Mouse (Mus musculus) large intestine, adult 2 months (tissue): ENCODE results near the gene St6galnac3. TPM values are rescaled to one million over a fixed set of nuclear protein-coding genes. Genes with fewer than 3 reads are reported as not detected.

Experiments used
- DNase-seq: peaks from one replicate; pipeline ENCODE4 v3.0.0-alpha.2; 2012; ENCODE audit warnings: low read depth, low spot score
- WGBS: fragments of 180-500 bp; shearing (Covaris S2); methylation state at CpG from one replicate; pipeline ENCODE4 v1.1.7; 2018; 5-methylcytosine and 5-hydroxymethylcytosine counted together
- polyA plus RNA-seq: library from polyadenylated mRNA; depleted of rRNA; stranded (reverse); fragments of >200 nt; gene quantifications from 2 replicates; pipeline ENCODE4 v1.2.3, GENCODE M21; 2012

St6galnac3 gene
- polyA plus RNA-seq, 1 experiment = 0.55 TPM

DNA sequence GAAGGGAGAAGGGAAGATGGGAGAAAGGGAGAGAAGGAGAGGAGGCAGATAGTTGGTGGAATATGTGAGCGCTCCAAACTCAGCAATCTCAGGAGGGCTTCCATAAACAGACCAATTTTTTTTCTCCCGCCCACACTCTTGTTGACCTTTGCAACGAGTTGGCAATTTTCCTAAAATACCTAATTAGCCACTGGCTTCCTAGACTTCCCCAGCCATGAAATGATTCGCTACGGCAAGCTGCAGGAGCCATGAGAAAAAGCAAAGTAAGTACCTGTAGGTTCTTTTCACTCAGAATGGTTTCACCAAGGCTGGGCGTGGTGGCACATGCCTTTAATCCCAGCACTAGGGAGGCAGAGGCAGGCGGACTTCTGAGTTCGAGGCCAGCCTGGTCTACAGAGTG is 25.9 kb downstream of the St6galnac3 start:
- no peak for DNase-seq
- WGBS = 66% methylated on average over 8 of the region's 8 CpGs

DNA sequence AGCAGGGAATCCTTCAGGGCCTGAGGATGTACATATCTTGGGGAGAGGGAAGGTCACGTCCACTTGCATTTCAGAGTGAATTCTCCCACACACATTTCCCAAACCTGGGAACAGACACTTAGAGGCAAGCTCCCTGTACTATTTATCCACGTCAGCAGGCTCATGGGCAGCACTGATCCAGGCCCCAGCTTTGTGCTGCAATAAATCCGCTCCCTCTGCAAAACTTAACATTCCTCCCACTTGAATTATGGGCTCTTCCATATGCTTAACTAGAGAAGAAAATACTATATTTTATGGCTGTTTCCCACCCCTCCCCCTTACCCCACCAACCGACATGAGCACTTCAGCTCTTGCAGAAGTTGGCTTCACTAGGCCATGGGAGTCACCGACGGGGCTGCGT is 32.0 kb downstream of the St6galnac3 start:
- DNase-seq = no peak
- WGBS = 49% methylated on average over 7 of the region's 7 CpGs

DNA sequence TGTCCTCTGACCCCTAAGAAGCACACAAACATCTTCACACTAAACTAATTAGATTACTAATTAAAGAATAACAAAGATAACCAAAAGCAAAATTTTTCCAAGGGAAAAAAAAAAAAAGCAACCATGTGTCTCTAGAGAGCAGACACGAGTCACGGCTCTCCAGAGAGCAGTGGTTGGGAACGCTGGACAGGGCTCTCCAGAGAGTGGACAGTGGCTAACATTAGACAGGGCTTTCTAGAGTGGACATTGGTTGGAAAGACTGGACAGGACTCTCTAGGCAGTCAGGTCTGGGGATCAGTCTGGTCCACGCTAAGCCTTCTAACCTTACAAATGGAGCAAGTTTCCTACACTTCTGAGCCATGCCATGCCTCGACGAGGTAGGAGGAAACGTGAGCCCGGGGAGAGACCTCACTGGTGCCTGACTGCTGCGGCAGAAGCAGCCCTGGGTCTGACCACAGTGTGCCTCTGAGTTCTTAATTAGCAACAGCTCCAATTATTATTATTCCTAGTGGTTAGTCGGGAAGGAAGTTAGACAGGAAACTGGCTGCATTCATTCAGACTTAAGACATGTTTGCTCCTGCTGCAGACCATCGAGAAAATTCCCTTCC is 32.7 kb downstream of the St6galnac3 start:
- DNase-seq = no peak
- 67% methylated on average over 11 of the region's 11 CpGs for WGBS

DNA sequence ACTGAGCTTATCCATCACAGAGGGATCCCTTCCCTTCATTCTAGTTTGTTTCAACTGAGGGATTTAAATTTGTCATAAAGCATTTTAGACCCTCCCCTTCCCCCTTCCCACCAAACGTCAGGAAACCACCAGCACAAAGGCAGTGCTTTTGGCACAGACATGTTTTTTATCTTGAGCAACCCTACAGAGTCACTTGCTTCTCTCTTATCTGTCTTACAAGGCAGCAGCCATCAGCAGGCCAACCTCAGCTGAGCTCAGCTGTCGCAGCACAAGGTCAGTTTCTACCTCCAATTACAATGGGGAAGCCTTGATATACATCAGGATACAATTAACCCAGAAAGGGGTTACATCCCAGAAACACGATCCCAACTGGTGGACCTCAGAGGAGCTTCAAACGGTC is 33.4 kb downstream of the St6galnac3 start:
- 70% methylated on average over 4 of the region's 4 CpGs for WGBS
- no peak for DNase-seq

DNA sequence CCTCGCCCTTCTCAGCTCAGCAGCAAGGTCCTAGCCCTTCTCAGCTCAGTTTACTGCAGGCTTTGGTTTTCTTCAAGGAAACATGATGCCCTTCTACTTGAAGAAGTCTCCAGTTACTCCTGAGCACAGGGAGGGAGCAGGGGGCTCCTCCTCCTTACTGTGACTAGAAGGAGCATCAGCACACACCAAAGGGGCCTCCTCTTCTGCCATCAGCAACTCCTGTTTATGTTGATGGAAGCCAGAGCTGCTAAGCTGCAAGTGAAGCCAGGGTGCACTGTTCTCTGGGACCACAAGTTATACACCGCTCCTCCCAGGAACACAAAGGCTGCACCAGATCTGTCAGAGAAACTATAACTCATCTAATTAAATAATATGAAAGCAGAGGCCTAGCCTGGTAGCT is 34.4 kb downstream of the St6galnac3 start:
- 68% methylated on average over 2 of the region's 2 CpGs for WGBS
- DNase-seq = no peak

DNA sequence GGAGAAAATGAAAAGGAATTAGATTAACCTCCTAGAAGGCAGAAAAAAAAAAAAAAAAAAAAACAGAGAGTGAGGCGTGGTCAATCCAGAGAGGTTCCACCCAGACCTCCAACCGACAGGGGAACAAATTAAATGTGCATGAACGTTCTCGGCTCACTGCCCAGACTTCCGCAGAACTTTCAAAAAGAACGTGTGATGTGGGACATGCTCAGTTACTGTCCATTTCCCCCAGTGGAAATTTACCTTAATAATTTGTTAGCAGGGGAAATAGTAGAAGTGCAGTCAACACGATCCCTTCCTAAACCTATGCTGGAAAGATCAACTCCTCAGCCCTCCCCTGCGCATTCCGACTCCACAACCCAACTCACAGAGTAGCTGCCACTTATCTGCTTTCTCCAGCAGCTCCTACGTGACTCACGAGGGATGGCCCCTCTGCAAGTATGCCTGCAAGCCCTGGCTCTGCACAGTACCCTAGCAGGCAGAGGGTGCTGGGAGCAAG is 35.1 kb downstream of the St6galnac3 start:
- 51% methylated on average over 11 of the region's 11 CpGs for WGBS
- DNase-seq = no peak

DNA sequence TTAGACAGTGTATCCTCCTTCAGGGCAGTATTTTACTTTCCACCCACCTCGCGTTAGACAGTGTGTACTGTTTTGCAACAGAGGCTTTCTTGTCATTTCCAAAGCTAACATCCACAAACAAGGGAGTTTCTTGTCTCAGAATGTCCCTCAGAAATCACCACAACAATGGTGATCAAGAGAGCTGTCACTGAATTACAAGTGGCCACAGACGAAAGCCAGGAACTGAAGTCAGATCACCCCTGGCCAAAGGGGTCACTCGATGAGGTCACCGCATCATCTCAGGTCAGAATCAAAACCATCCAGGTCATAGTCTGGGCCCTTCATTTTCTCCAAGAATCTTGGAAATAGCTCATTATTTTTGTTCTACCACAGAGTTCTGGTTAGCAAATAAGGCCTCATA is 37.1 kb downstream of the St6galnac3 start:
- no peak for DNase-seq
- WGBS = 84% methylated on average over 5 of the region's 5 CpGs

DNA sequence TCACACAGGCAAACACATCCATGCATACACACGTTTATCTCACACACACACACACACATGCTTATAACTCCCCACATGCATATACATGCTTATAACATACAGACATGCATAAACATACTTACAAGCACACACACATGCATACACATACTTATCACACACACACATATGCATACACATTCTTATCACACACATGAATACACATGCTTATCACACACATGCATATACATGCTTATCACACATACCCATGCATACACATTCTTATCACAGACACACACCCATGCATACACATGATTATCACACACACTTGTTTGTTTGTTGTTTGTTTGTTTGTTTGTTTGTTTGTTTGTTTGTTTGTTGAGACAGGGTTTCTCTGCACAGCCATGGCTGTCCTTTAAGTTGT is 40.1 kb downstream of the St6galnac3 start:
- 79% methylated on average over 1 of the region's 1 CpGs for WGBS
- no peak for DNase-seq

DNA sequence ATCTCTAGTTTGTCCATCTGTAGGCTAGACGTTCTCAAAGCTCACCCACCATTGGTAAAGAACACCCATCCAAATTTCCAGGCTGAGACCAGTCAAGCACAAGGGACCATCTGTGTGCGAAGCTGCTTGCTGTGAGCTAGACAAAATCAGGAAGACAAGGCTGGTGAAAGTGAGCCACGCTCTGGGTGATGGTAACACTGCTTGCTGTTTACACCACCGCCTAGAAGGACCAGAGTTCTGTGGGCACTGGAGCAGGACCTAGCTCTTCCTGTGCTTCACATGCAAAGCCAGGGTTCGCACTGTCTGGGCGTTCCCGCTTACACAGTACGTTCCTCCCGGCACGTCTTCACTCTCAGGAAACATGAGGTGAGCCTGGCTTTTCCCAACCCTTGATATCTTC is 42.7 kb downstream of the St6galnac3 start:
- WGBS = 86% methylated on average over 10 of the region's 10 CpGs
- no peak for DNase-seq

DNA sequence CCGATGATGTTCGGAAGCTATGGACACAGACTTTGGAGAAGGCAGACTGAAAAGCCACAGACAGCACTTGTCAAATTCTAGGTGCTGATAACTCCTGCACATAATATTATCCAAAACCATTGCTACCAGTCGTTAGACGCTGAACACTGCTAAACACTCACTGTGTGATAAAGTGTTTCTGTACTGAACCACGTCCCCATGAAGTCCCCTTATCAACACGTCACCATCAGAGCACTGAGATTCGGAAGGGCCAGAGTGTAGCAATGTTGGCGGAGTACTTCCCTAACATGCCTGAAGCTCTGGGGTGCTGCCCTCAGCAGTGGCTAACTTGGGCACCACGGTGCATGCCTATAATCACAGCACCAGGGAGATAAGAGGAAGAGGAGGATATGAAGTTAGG is 43.3 kb downstream of the St6galnac3 start:
- DNase-seq = no peak
- 88% methylated on average over 9 of the region's 9 CpGs for WGBS

DNA sequence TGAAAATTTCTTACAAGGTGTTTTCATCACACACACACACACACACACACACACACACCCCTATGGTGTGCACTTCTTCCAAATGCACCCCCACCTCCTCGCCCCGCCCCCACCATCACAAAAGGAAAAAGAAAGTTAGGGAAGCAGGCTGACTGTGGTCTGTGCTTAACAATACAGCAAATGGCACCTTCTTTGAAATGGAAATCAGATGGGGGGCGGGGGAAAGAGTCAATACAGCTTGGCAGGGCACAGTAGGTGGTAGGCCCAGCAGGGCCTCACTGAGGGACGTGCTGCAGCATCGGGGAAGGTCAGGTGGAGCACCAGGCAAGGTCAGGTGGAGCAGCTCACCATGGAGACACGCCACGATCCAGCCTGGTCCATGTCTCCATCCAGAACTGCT is 49.1 kb downstream of the St6galnac3 start:
- no peak for DNase-seq
- WGBS = 64% methylated on average over 7 of the region's 7 CpGs

DNA sequence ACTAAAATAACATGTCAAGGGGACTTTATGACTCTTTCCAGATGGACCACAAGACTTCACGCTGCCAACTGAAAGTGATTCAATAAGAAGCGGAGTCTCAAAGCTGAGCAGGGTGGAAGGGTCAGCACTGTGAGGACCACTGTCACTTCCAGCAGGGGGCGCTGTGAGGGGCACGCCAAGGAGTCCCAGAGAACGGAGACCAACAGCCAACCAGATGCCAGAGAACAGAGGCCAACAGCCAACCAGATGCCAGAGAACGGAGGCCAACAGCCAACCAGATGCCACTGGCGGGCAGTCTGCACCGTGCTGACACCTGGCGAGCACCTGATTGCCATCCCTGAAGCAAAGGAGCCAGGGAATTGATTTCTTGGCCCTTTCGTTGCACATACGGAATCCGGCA is 49.9 kb downstream of the St6galnac3 start:
- 59% methylated on average over 12 of the region's 12 CpGs for WGBS
- DNase-seq = no peak

DNA sequence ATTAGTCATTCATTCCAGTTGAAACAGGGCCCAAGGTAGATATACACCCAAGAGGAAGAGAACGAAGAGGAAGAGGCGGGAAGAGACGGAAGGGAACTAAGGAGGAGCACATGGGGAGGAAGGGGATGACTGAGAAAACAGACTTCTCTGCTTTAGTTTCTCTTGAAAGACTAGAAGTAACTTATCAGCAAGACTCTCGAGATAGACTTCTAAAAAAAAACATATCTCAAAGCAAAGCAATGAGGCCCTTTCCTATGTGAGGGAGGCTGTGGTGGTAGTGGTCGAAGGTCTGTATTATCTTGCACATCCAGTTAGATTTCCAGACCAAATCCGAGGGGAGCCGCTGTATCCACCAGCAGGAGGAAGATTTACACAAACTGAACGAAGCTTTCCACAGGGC is 50.6 kb downstream of the St6galnac3 start:
- WGBS = 82% methylated on average over 8 of the region's 8 CpGs
- no peak for DNase-seq

DNA sequence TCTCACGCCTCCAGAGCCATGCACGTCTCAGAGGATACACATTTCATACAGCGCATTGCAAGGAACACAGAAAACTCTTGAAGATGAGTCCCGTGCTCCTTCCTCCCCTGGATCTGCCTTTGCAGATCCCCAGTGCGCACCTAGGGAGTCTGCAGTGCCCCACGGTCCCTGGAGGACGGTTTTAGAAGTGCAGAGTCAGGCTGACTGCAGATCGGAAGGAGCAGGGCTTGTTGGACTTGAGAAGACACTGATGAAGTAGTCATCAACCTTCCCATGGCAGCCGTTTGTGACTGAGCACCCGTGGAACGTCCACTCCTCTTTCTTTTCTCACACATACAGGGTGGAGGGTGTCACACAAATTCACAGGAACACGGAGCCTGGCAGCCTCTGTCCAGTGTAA is 51.5 kb downstream of the St6galnac3 start:
- WGBS = 86% methylated on average over 12 of the region's 12 CpGs

DNA sequence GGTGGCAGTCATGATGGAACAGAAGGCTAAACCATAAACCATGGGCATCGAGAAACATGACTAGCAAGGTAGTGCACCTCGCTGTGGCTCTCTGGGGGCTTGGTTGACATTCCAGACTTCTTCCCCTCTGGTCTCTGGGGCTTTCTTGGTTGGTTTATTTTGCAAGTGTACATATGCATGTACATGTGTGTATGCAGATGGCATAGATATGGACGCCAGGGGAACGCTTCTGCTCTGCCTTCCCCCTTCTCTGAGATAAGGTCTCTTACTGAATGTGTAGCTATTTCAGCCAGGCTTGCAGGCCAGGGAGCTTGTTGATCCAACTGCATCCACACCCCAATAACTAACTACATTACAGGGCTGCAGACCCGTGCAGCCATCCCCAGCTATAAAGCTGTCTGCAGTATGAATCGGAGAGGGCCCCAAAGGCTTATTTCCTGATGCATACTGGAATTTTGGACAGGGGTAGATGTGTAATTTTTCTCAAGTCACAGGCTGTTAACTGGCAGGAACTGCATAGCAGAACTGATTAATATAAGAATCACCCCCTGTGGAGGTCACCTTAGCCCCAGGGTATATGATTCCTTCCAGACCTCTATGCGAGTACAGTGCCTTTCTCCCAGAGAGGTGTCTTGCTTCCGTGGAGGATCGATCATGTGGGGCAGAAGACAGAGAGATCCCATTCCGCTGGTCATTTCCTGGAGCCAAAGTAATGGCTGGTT is 53.9 kb downstream of the St6galnac3 start:
- no peak for DNase-seq
- 91% methylated on average over 10 of the region's 10 CpGs for WGBS

More for the DNA sequence above, 51.5 kb downstream of the St6galnac3 start:
- no peak for DNase-seq

DNA sequence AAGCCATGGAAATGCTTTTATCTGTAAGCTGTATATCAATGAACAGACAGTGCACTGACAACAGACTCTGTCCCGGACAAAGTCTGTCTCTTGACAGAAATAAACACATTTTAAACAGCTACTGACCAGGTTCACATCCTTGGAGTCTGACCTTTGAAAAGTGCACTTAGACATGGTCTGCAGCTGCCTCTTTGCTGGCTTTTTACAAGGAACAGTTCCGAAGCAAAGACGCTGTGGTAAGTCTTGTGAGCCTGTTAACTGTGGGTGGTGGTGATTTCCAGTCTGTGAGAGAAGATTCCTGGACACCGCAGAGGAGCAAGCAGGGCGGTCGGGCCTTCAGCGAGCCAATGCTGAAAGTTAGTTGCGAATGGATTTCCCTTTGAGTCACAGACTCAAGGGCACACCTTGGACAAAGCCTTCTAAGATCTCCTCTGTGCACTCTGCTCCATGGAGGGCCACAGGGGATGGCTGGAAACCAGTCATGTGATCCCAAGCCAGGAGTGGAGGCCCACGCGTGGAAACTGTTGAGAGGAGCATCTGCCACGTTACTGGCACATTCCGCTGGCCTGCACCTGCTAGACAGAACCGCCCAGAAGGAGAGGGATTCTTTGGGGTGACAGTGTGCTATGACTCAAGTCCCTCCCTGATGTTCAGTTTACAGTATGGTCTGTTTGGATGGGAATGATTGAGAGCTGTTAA is 55.1 kb downstream of the St6galnac3 start:
- WGBS = 79% methylated on average over 13 of the region's 13 CpGs
- DNase-seq = no peak

DNA sequence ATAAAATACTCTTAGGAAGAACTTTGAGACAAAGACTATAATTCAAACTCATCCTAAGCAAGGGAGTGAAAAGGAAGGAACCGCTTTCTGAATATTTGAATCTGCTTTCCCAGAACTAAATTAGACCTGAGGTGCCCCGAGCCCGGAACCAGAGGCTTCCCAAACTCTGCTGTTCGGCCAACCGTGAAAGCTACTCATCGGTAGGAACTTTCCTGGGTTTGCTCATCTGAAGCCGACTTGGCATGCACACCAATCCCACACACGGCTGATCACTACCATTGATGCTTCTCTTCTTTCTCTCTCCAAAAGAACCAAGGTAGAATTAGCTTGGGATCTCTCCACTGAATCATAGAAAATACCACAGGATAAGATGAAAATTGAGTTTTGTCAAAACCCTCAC is 55.6 kb downstream of the St6galnac3 start:
- WGBS = 60% methylated on average over 8 of the region's 8 CpGs
- no peak for DNase-seq

DNA sequence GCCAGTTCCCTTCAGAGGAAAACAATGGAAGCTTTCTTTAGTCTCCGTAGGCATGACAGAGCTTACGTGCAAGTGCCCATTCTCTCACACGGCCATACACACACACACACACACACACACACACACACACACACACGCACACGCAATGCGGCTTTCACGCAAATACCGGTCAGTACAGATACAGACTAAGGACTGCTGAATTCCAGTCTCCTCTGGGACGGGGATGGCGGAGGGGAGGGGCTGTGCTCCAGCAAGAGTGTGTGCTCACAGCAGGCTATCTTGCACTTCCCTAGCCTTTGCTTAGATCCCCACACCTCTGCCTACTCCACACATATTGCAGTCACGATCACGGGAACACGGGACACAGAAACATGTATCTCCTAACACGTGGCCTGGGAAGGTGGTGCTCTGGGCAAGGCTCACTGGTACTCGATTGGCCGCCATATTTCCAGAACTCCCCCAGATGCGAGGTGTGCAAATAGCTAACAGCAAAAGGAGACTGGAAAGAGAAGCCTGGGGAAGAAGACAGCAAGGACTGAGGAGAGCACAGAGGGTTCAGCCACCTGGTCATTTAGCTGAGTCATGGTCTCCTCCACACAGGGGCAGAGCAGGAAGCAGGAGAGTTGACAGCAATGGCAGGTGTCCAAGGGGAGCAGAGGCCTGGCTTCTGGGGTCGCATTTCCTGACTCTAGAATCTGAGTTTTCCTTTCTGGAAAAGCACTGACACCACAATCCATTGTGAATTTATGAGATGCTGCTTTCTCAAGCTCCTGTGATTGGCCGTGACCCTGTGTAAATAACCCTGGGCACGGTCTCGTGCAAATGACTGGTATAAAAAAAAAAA is 56.3 kb downstream of the St6galnac3 start:
- DNase-seq = no peak
- 69% methylated on average over 21 of the region's 21 CpGs for WGBS

DNA sequence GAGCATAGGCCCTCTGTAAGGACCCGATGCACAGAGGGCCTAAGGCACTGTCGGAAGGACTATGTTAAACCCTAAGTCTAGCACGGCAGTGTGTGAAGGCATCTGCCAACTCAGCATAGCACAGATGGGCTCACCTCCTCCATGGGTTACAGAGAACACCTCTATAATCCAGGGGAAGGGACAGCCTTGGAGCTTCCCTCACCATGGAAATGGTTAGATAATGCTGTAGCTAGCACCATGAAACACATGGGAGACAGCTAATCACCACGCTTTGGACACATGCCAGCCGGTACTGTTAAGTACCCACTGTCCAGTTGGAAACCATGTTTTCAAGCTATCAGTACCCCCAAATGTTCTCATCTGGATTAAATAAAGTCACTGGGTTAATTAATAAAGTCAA is 60.3 kb downstream of the St6galnac3 start:
- 90% methylated on average over 5 of the region's 5 CpGs for WGBS
- no peak for DNase-seq

DNA sequence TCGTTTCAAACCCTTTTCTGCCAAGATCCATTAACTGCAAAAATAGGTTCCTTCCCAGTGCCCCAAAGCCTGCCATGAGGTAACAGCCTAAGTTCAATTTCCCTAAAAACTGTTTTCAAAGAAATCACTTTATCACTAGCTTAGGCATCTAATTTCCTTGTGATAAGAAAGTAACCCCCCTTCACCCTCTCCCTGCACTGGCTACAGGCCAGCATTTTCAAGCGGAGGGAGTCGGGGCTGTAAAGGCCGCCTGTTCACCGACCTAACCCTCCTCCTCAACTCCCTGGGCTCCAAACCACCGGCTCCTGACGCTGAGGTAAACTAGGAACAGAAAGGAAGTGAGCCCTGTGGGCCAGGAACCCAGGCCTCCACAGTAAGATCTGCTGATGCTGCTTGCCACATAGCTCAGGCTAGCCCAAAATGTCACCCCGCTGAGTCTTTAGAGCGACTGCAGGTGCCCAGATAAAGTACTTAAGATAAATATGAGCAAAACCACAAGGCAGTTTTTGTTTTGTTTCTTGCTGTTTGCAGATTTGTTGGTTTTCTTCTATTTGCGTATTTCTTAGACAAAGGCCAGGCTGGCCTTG is 61.0 kb downstream of the St6galnac3 start:
- DNase-seq = no peak

More for the DNA sequence above, 61.0 kb downstream of the St6galnac3 start:
- WGBS = 36% methylated on average over 10 of the region's 10 CpGs
